Mouse (Mus musculus) CH12.LX (cell line): ENCODE measurements around the gene Olfr308. TPM values are rescaled to one million over a fixed set of nuclear protein-coding genes. Genes with fewer than 3 reads are reported as not detected.

Experiments
- DNase-seq: peaks from one replicate; pipeline ENCODE4 v3.0.0-alpha.2; 2013; ENCODE audit errors: extremely low read depth
- H3K27ac ChIP-seq: 2 replicates; pipeline ENCODE4 v1.5.1; 2012; ENCODE audit warnings: low read depth, mild to moderate bottlenecking, control low read depth, moderate library complexity; ENCODE audit not compliant: insufficient read depth
- H3K27me3 ChIP-seq: replicated peaks from 2 replicates; pipeline ENCODE3; 2012; ENCODE audit warnings: inconsistent platforms
- H3K36me3 ChIP-seq, 2 experiments: replicated peaks in 1 of 2; 2 replicates each; pipeline versions ENCODE3 to v1.6.1; 2012; ENCODE audit warnings: inconsistent platforms in 1 of 2, low read length in 1 of 2, mild to moderate bottlenecking in 1 of 2, mixed read lengths in 1 of 2, moderate library complexity in 1 of 2; ENCODE audit not compliant: control insufficient read depth in 1 of 2, insufficient read depth in 1 of 2
- H3K4me1 ChIP-seq, 2 experiments: 2 replicates each; pipeline ENCODE4 v1.6.1; 2012; ENCODE audit warnings: inconsistent platforms in 1 of 2, moderate library complexity in 1 of 2; ENCODE audit not compliant: insufficient read depth in 2 of 2, control insufficient read depth in 1 of 2
- H3K4me2 ChIP-seq: 2 replicates; pipeline ENCODE4 v1.6.1; 2012; ENCODE audit warnings: low read depth, mild to moderate bottlenecking, control low read depth; ENCODE audit not compliant: poor library complexity, insufficient read depth, severe bottlenecking
- H3K4me3 ChIP-seq, 3 experiments: fragments of 150-350 bp in 1 of 3; sonication (generic) in 1 of 3; replicated peaks in 1 of 3; 2 replicates each; pipeline versions ENCODE3 to v1.5.1; 2011 to 2012; ENCODE audit warnings: low read depth in 2 of 3, low read length in 2 of 3, mild to moderate bottlenecking in 2 of 3, moderate library complexity in 2 of 3, control low read depth in 1 of 3, improper control_type of control experiment in 1 of 3, inconsistent platforms in 1 of 3, mixed read lengths in 1 of 3; ENCODE audit not compliant: poor library complexity in 1 of 3
- H3K79me2 ChIP-seq: replicated peaks from 2 replicates; pipeline ENCODE4 v1.6.1; 2012; ENCODE audit warnings: mild to moderate bottlenecking, moderate library complexity; ENCODE audit not compliant: control insufficient read depth, poor library complexity, insufficient read depth, severe bottlenecking; ENCODE audit errors: extremely low read depth
- H3K9ac ChIP-seq: 2 replicates; pipeline ENCODE4 v1.6.1; 2012; ENCODE audit warnings: low read depth, mild to moderate bottlenecking, control low read depth, moderate library complexity; ENCODE audit not compliant: insufficient read depth
- H3K9me3 ChIP-seq: replicated peaks from 2 replicates; pipeline ENCODE3; 2012; ENCODE audit warnings: low read length, inconsistent platforms, mixed read lengths
- BHLHE40 ChIP-seq: IDR thresholded peaks from 2 replicates; pipeline ENCODE4 v1.6.1; 2011; ENCODE audit warnings: mild to moderate bottlenecking, low read depth, low read length, improper control_type of control experiment
- CHD1 ChIP-seq: IDR thresholded peaks from 2 replicates; pipeline ENCODE4 v1.6.1; 2012; ENCODE audit warnings: low read depth, low read length, improper control_type of control experiment, inconsistent platforms
- CHD2 ChIP-seq: IDR thresholded peaks from 2 replicates; pipeline ENCODE4 v1.6.1; 2011; ENCODE audit warnings: low read length, improper control_type of control experiment
- CTCF ChIP-seq, 2 experiments: IDR thresholded peaks in 1 of 2; conservative IDR thresholded peaks in 1 of 2; 2 replicates each; pipeline ENCODE4 v1.5.1; 2011 to 2012; ENCODE audit warnings: low read depth in 2 of 2, low read length in 2 of 2, improper control_type of control experiment in 1 of 2, inconsistent platforms in 1 of 2, mild to moderate bottlenecking in 1 of 2, moderate library complexity in 1 of 2
- E2F4 ChIP-seq: IDR thresholded peaks from 2 replicates; pipeline ENCODE4 v1.6.1; 2011; ENCODE audit warnings: low read depth, low read length, improper control_type of control experiment; ENCODE audit not compliant: insufficient replicate concordance
- ETS1 ChIP-seq: conservative IDR thresholded peaks from 2 replicates; pipeline ENCODE4 v1.6.1; 2012; ENCODE audit warnings: low read depth, mild to moderate bottlenecking, inconsistent platforms, low read length, improper control_type of control experiment, moderate library complexity
- HCFC1 ChIP-seq: IDR thresholded peaks from 2 replicates; pipeline ENCODE4 v1.6.1; 2012; ENCODE audit warnings: low read depth, mild to moderate bottlenecking, inconsistent platforms, low read length, improper control_type of control experiment
- IRF4 ChIP-seq: IDR thresholded peaks from 2 replicates; pipeline ENCODE4 v1.6.1; 2014; ENCODE audit warnings: low read depth, mild to moderate bottlenecking, inconsistent platforms, low read length, improper control_type of control experiment
- JUND ChIP-seq: conservative IDR thresholded peaks from 2 replicates; pipeline ENCODE4 v1.6.1; 2011; ENCODE audit warnings: low read depth, low read length, improper control_type of control experiment
- MXI1 ChIP-seq: IDR thresholded peaks from 2 replicates; pipeline ENCODE4 v1.6.1; 2011; ENCODE audit warnings: mild to moderate bottlenecking, low read depth, low read length, improper control_type of control experiment
- NELFE ChIP-seq: IDR thresholded peaks from 2 replicates; pipeline ENCODE4 v1.6.1; 2011; ENCODE audit warnings: low read depth, low read length, improper control_type of control experiment
- NRF1 ChIP-seq: IDR thresholded peaks from 2 replicates; pipeline ENCODE4 v1.6.1; 2014; ENCODE audit warnings: low read depth, mild to moderate bottlenecking, inconsistent platforms, low read length, improper control_type of control experiment, moderate library complexity
- POLR2AphosphoS2 ChIP-seq: IDR thresholded peaks from 2 replicates; pipeline ENCODE4 v1.6.1; 2011; ENCODE audit warnings: low read depth, low read length, improper control_type of control experiment
- RCOR1 ChIP-seq: conservative IDR thresholded peaks from 2 replicates; pipeline ENCODE4 v1.6.1; 2012; ENCODE audit warnings: low read depth, mild to moderate bottlenecking, inconsistent platforms, low read length, improper control_type of control experiment
- SIN3A ChIP-seq: IDR thresholded peaks from 2 replicates; pipeline ENCODE4 v1.6.1; 2012; ENCODE audit warnings: low read length, improper control_type of control experiment, inconsistent platforms
- SMC3 ChIP-seq: IDR thresholded peaks from 2 replicates; pipeline ENCODE4 v1.6.1; 2011; ENCODE audit warnings: low read depth, low read length, improper control_type of control experiment
- TBP ChIP-seq: conservative IDR thresholded peaks from 2 replicates; pipeline ENCODE4 v1.6.1; 2011; ENCODE audit warnings: low read depth, low read length, improper control_type of control experiment
- UBTF ChIP-seq: IDR thresholded peaks from 2 replicates; pipeline ENCODE4 v1.6.1; 2012; ENCODE audit warnings: low read depth, mild to moderate bottlenecking, inconsistent platforms, low read length, improper control_type of control experiment, moderate library complexity
- USF2 ChIP-seq: conservative IDR thresholded peaks from 2 replicates; pipeline ENCODE4 v1.6.1; 2011; ENCODE audit warnings: low read depth, low read length, improper control_type of control experiment
- ZC3H11A ChIP-seq: IDR thresholded peaks from 2 replicates; pipeline ENCODE4 v1.6.1; 2012; ENCODE audit warnings: low read depth, mild to moderate bottlenecking, inconsistent platforms, low read length, improper control_type of control experiment
- ZKSCAN1 ChIP-seq: IDR thresholded peaks from 2 replicates; pipeline ENCODE4 v1.6.1; 2012; ENCODE audit warnings: low read depth, inconsistent platforms, low read length, improper control_type of control experiment, borderline replicate concordance
- ZNF384 ChIP-seq: IDR thresholded peaks from 2 replicates; pipeline ENCODE4 v1.6.1; 2012; ENCODE audit warnings: low read depth, low read length, improper control_type of control experiment, inconsistent platforms
- dilution Hi-C: fragments of 300-500 bp; cut with MboI; formaldehyde crosslinking; loops from 2 replicates; pipeline ENCODE4 v1.14.3; 2020; ENCODE audit warnings: low sequenced_read_pairs; ENCODE audit not compliant: extremely low pct_unique_long_range_greater_than_20kb, extremely low pct_ligation_motif_present
- in situ Hi-C: fragments of 300-500 bp; cut with MboI; formaldehyde crosslinking; loops from 3 replicates; pipeline ENCODE4 v1.14.3; 2019; ENCODE audit warnings: low sequenced_read_pairs, low pct_ligation_motif_present, low pct_unique_long_range_greater_than_20kb, mixed read lengths
- polyA plus RNA-seq: library from polyadenylated mRNA; unstranded; fragments of >175 nt; gene quantifications from 2 replicates; pipeline ENCODE4 v1.2.1, GENCODE M21; 2012; ENCODE audit warnings: low read depth; ENCODE audit not compliant: insufficient read length
- total RNA-seq, 2 experiments: library from RNA; depleted of rRNA; stranded (reverse); fragments of 300-350 nt in 1 of 2; fragments of >200 nt in 1 of 2; gene quantifications; 2 replicates each; pipeline ENCODE4 v1.2.3; 2012 to 2014

Olfr308 gene
- total and polyA plus RNA-seq, 3 experiments = not detected

- no peaks in the 10 kb centered on the region for H3K79me2 ChIP-seq
- dilution Hi-C loops = no loop called here
Measured at GRCm38 (mm10) chr7:86313608-86314007, 11.8 kb downstream of the Olfr308 start, which contains the start of gene Olfr309. Olfr309 (minus strand) TSS chr7:86313708.

DNA sequence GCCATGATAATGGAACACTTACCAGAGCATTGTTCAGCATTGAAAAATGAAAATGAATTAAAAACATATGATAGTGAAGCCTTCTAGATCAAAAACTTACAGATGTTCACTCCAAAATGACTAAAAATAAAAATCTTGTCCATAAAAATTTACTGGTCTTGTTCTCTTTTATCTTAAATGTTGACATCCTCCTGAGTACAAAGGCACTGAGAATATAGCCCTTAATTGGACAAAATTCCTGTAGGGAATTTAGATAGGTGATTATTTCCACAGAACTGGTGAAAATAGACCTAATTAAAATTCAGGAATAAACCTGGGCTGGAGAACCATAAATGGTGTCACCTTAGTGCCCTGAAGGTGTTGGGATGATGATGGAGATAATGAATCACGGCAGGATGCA is 48.4 kb downstream of the Olfr308 start, which contains the start of gene Olfr310:
Olfr310 (minus strand) TSS at position 101 of the 400 bp plus-strand sequence.
- no peak within 1 kb of the TSS for H3K4me2 ChIP-seq
- H3K9me3 ChIP-seq = peaks cover 20% of the 10 kb centered on the region
- dilution Hi-C loops = no loop called here
- no peaks in the 10 kb centered on the region for H3K79me2 ChIP-seq
- no peak within 1 kb of the TSS for H3K27ac ChIP-seq
- no peak within 1 kb of the TSS for H3K4me3 ChIP-seq
- no peaks in the 10 kb centered on the region for H3K36me3 ChIP-seq
- no peak for TF ChIP-seq USF2
- TF ChIP-seq MXI1 = no peak
- TF ChIP-seq ZNF384 = no peak
- no peak for TF ChIP-seq ZKSCAN1
- TF ChIP-seq NRF1 = no peak
- no peak for TF ChIP-seq BHLHE40
- TF ChIP-seq E2F4 = no peak
- TF ChIP-seq CHD2 = no peak
- no peak for TF ChIP-seq ETS1
- no peak for TF ChIP-seq SMC3
- no peak for TF ChIP-seq NELFE
- TF ChIP-seq, all 38 proteins: peak for 0
- Histone ChIP-seq H3K9ac (no peak within 1 kb of the TSS), H3K27me3 (no peaks in the 10 kb centered on the region), H3K4me1 (no peaks in the 10 kb centered on the region)
- DNase-seq = no peak
- in situ Hi-C loops = no loop called here

More at GRCm38 (mm10) chr7:86313608-86314007, 11.8 kb downstream of the Olfr308 start, which contains the start of gene Olfr309:
- no peak within 1 kb of the TSS for H3K9ac ChIP-seq
- TF ChIP-seq IRF4 (no peak), ZC3H11A (no peak), TBP (no peak), UBTF (no peak), RCOR1 (no peak), NRF1 (no peak), SIN3A (no peak), NELFE (no peak), E2F4 (no peak), ETS1 (no peak), CTCF (conservative IDR thresholded peaks at IDR 0.05 in 1 of 2, IDR thresholded peaks at IDR 0.05 in 1 of 2; ENCODE audit: low read depth in 2 of 2, low read length in 2 of 2) (no peak), MXI1 (no peak), JUND (no peak), USF2 (no peak), BHLHE40 (no peak), ZKSCAN1 (no peak), POLR2AphosphoS2 (no peak), ZNF384 (no peak), CHD1 (no peak), HCFC1 (no peak)
- DNase-seq = no peak
- H3K36me3 ChIP-seq = no peaks in the 10 kb centered on the region
- H3K4me1 ChIP-seq = no peaks in the 10 kb centered on the region
- H3K27ac ChIP-seq = no peak within 1 kb of the TSS
- no peak within 1 kb of the TSS for H3K4me2 ChIP-seq
- H3K27me3 ChIP-seq = no peaks in the 10 kb centered on the region
- H3K4me3 ChIP-seq = no peak within 1 kb of the TSS
- peaks cover 5% of the 10 kb centered on the region for H3K9me3 ChIP-seq
- in situ Hi-C loops = no loop called here

Other genes with a start within 250 kb of the Olfr308 start
- not detected in 2 replicates for gene Vmn2r75, start 153.9 kb downstream of the Olfr308 start, total RNA-seq (2012; rRNA removed)
- not detected in 2 replicates for gene Vmn2r75, start 153.9 kb downstream of the Olfr308 start, total RNA-seq (2014; rRNA removed)
- not detected in 2 replicates for gene Vmn2r75, start 153.9 kb downstream of the Olfr308 start, polyA plus RNA-seq
- not detected in 2 replicates for gene Vmn2r76, start 79.3 kb downstream of the Olfr308 start, total RNA-seq (2012; rRNA removed)
- gene Vmn2r76, start 79.3 kb downstream of the Olfr308 start, total RNA-seq (2014; rRNA removed) = not detected in 2 replicates
- not detected in 2 replicates for gene Vmn2r76, start 79.3 kb downstream of the Olfr308 start, polyA plus RNA-seq
- not detected in 2 replicates for gene Olfr310, start 48.5 kb downstream of the Olfr308 start, total RNA-seq (2012; rRNA removed)
- gene Olfr310, start 48.5 kb downstream of the Olfr308 start, total RNA-seq (2014; rRNA removed) = not detected in 2 replicates
- not detected in 2 replicates for gene Olfr310, start 48.5 kb downstream of the Olfr308 start, polyA plus RNA-seq
- not detected in 2 replicates for gene Olfr309, start 11.9 kb downstream of the Olfr308 start, total RNA-seq (2012; rRNA removed)
- not detected in 2 replicates for gene Olfr309, start 11.9 kb downstream of the Olfr308 start, total RNA-seq (2014; rRNA removed)
- gene Olfr309, start 11.9 kb downstream of the Olfr308 start, polyA plus RNA-seq = not detected in 2 replicates
- gene Olfr307, start 12.0 kb upstream of the Olfr308 start, total RNA-seq (2012; rRNA removed) = not detected in 2 replicates
- gene Olfr307, start 12.0 kb upstream of the Olfr308 start, total RNA-seq (2014; rRNA removed) = not detected in 2 replicates
- gene Olfr307, start 12.0 kb upstream of the Olfr308 start, polyA plus RNA-seq = not detected in 2 replicates
- not detected in 2 replicates for gene Olfr305, start 41.3 kb upstream of the Olfr308 start, total RNA-seq (2012; rRNA removed)
- not detected in 2 replicates for gene Olfr305, start 41.3 kb upstream of the Olfr308 start, total RNA-seq (2014; rRNA removed)
- not detected in 2 replicates for gene Olfr305, start 41.3 kb upstream of the Olfr308 start, polyA plus RNA-seq
- gene Olfr304, start 61.0 kb upstream of the Olfr308 start, total RNA-seq (2012; rRNA removed) = not detected in 2 replicates
- not detected in 2 replicates for gene Olfr304, start 61.0 kb upstream of the Olfr308 start, total RNA-seq (2014; rRNA removed)
- gene Olfr304, start 61.0 kb upstream of the Olfr308 start, polyA plus RNA-seq = not detected in 2 replicates
- gene Olfr303, start 72.2 kb upstream of the Olfr308 start, total RNA-seq (2012; rRNA removed) = not detected in 2 replicates
- not detected in 2 replicates for gene Olfr303, start 72.2 kb upstream of the Olfr308 start, total RNA-seq (2014; rRNA removed)
- not detected in 2 replicates for gene Olfr303, start 72.2 kb upstream of the Olfr308 start, polyA plus RNA-seq
- not detected in 2 replicates for gene Olfr301, start 78.2 kb upstream of the Olfr308 start, total RNA-seq (2012; rRNA removed)
- gene Olfr301, start 78.2 kb upstream of the Olfr308 start, total RNA-seq (2014; rRNA removed) = not detected in 2 replicates
- not detected in 2 replicates for gene Olfr301, start 78.2 kb upstream of the Olfr308 start, polyA plus RNA-seq
- gene Olfr299, start 134.3 kb upstream of the Olfr308 start, total RNA-seq (2012; rRNA removed) = not detected in 2 replicates
- not detected in 2 replicates for gene Olfr299, start 134.3 kb upstream of the Olfr308 start, total RNA-seq (2014; rRNA removed)
- not detected in 2 replicates for gene Olfr299, start 134.3 kb upstream of the Olfr308 start, polyA plus RNA-seq
- gene Olfr298, start 166.9 kb upstream of the Olfr308 start, total RNA-seq (2012; rRNA removed) = not detected in 2 replicates
- gene Olfr298, start 166.9 kb upstream of the Olfr308 start, total RNA-seq (2014; rRNA removed) = not detected in 2 replicates
- gene Olfr298, start 166.9 kb upstream of the Olfr308 start, polyA plus RNA-seq = not detected in 2 replicates
- gene Olfr297, start 194.3 kb upstream of the Olfr308 start, total RNA-seq (2012; rRNA removed) = not detected in 2 replicates
- not detected in 2 replicates for gene Olfr297, start 194.3 kb upstream of the Olfr308 start, total RNA-seq (2014; rRNA removed)
- not detected in 2 replicates for gene Olfr297, start 194.3 kb upstream of the Olfr308 start, polyA plus RNA-seq